Mouse (Mus musculus) c-Kit-negative CD71-positive TER-119-positive erythroid progenitor cells, embryonic 14.5 days (primary cell): Measurements from ENCODE around the gene Rprml.

Experiments
- DNase-seq: peaks from one replicate; pipeline ENCODE4 v3.0.0-alpha.2; 2013; ENCODE audit warnings: low read depth, low spot score

The Rprml gene

DNA sequence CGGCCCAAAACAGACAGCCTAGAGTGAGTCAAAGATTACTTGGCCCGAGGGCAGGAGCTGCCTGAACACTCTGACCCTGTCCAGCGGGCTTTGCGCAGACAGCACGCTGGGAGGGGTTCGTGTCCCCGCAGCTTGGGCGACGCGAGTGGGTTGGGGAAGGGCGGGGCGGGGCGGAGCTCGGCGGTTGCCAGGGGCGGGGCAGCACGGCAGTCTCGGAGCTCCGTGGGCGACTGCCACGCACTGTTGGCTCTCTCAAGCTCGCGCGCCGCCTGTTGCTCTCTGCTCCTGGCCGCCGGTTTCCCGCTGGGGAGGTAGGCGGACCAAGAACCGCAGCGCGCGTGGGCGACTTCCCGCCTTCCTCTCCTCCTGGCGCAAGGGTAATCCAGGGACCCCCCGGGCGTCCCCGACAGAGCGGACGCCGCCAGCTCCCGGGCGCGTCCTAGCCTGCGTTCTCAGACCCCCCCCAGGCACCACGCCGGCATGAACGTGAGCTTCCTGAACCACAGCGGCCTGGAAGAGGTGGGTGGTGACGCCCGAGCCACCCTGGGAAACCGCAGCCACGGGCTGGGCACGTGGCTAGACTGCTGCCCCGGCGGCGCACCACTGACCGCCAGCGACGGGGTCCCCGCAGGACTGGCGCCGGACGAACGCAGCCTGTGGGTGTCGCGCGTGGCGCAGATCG is at the start of gene Rprml:
Rprml (plus strand) TSS at position 270 of the 682 bp plus-strand sequence.
- no peak for DNase-seq

DNA sequence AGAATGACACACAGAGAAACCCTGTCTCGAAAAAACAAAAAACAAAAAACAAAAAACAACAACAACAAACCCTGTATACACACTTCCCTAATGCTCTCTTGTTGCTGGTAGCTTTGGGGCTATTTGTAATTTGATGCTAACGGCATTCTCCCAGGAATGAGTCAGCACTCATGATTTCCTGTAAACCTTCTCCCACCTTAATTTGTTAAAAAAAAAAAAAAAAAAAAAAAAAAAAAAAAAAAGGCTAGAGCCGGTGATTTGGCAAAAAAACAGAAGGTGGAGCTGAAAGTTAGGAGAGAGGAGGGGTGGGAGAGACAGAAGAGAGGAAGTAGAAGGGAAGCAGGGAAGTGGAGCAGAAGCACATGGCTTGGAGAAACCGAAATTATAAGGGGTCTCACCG is 42.8 kb upstream of the Rprml start:
- no peak for DNase-seq

- DNase-seq: no peak
Measured at GRCm38 (mm10) chr11:103610772-103611171, 38.6 kb upstream of the Rprml start.

DNA sequence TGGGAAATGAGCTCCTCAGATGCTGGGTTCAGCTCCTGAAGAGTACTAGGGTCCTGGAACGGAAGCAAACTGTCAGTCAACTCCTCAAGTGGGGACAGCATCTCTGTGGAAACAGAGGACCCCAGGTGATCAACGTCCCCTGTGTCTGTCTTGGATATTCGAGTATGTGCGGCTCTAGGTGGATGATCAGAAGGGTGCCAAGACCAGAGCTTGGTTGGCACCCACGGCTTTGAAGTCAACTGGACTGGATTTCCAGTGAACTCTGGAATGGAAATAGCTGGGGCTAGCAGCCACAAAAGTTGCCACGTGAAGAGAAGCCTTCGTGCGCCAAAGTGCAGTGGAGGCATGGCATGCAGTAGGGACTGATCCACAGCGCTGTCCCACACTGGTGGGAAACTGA is 28.3 kb upstream of the Rprml start, which contains the start of gene Gm884:
Gm884 (minus strand) TSS at position 101 of the 400 bp plus-strand sequence.
- no peak for DNase-seq

- no peak for DNase-seq
Measured at GRCm38 (mm10) chr11:103627453-103627852, 21.9 kb upstream of the Rprml start.

- no peak for DNase-seq
Measured at GRCm38 (mm10) chr11:103634806-103635205, 14.6 kb upstream of the Rprml start.

DNA sequence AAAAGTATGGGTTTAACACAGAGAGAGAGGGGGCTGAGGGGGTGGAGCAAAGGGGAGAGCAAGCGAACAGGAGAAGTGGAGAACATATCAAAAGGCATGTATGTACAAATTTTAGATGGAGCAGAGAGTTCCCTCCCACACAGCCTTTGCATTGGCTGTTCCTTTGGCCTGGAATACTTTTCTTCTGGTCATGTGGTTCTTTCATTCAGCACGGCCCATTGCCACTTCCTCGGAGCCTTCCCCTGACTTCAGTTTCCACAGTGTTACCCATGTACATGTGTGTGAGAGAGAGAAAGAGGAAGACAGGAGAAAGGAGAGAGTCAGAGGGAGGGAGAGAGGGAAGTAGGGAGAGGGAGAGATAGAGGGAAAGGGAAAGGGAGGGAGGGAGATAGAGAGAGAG is 13.9 kb upstream of the Rprml start:
- DNase-seq: no peak

- no peak for DNase-seq
Measured at GRCm38 (mm10) chr11:103636261-103636660, 13.1 kb upstream of the Rprml start.

DNA sequence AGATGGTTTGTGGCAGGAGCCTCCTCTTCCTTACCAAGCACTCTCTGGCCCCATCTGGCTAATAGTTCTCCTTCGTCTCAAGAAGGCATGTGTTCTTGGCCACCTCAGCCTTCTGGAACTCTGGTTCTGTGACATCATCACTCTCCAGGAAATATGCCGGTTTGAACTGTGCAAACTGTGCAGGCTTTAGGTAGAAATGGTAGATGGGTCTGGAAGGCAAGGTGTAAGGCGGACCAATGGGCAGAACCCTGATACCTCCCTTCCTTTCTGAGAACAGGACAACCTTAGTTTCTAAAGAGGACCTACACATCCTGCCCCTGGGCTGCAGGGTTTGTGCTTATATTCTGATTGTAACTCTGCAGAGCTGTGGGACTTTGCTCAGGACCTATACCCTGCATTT is 10.6 kb upstream of the Rprml start, which contains the start of gene Lyzl6:
Lyzl6 (minus strand) TSS at position 101 of the 400 bp plus-strand sequence.
- DNase-seq: no peak

GRCm38 (mm10) chr11:103639407-103639946 is 9.9 kb upstream of the Rprml start:
- peak; percentile 9 for DNase-seq

- no peak for DNase-seq
Measured at GRCm38 (mm10) chr11:103643211-103643610, 6.2 kb upstream of the Rprml start.

DNA sequence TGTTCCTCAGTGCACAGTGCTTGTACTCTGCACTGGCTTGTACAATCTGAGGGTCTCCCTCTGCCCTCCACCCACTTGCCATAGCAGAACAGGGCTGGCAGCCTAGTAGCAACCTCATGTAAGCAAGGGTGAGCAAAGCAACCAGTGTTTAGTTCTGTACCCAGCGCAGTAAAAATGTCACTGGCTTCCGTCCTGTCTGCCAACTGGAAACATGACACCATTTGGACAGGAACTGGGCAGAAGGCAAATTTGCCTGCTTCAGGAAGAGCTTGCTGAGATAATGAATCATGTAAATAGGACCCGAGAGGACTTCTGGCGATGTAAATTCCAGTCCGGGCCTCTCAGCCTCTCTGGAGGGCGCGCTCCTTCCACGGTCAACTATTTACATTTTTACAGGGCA is 3.6 kb upstream of the Rprml start:
- no peak for DNase-seq

GRCm38 (mm10) chr11:103646301-103646700 is 3.1 kb upstream of the Rprml start:
- DNase-seq: no peak

DNA sequence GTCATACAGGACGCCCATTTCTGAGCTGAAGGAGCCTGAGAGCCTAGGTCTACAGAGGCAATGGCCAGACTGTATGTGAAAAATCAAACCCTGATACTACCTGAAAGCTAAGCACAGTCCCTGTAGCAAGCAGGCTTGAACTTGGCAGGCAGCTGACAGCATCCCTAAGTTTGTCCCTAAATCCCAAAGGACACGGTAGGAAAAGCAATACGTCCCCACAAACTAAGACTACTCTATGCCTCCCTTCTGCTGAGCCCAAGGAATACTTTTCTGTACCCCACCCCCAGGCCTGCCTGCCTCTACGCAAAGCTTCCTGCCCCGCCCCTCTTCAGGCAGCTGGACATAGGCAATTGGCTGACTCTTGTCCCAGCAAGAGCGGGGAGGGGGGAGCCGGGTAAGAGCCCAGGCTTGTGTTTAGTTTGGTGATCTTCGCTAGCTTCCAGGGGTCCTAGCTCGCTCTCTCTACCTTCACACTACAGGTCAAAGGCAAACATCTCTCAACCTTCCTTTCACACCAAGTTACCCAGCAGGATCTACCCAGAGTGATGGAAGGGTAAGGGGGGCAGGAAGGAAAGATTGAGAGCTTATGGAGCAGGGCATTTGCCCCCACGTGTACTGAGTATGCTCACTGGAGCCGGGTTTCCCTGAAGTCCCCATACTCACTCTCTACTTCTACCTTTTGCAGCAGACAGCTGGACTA is 1.3 kb upstream of the Rprml start:
- no peak for DNase-seq

GRCm38 (mm10) chr11:103648656-103649055 is 714 bp upstream of the Rprml start:
- no peak for DNase-seq

- no peak for DNase-seq
Measured at GRCm38 (mm10) chr11:103649983-103650493, 668 bp downstream of the Rprml start.

GRCm38 (mm10) chr11:103651426-103651825 is 2.1 kb downstream of the Rprml start:
- no peak for DNase-seq

DNA sequence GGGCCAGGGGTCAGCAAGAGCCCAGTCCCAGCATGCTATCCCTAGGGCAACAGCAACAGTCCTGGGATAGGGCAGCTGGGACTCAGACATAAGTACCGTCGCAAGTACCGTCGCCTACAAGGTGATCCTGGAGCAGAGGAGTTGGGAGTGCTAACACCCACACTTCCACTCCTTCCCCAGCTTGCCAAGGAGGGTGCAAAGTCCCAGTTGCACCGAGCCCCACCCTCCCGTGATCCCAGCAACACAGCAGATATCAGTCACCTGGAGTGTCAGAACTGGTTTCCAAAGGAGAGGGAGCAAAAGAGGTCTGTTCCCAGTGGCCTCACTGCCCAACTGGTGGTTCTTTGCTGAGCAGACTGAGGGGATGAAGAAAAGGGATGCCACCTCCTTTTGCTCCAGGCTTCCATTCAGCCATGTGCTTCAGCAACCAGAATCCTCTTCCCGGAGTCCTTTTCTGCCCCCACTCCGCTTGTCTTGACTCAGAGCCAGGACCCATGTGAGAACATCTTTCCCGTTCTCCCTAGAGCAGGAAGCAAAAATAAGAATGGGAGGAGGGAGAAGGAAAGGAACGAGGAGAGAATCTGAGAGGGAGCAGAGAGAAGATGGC is 4.1 kb downstream of the Rprml start:
- DNase-seq: no peak

DNA sequence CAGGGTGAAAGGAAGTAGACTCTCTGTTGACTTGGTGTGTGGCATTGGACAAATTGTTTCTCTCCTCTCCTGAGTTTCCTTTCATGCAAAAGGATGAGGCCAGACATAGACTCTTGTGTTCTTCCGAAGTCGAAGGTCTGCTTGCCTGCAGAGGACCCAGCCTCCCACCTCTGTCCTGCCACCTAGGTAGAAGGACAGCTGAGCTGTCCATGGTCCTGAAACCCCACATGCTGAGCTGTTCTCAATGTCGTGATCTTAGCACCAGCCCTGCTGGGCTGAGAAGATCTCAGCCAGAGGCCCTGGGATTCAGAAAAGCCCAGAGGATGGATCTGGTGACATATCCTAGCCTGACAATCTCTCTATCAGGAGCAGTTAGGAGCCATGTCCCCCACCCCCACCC is 7.2 kb downstream of the Rprml start:
- no peak for DNase-seq

DNA sequence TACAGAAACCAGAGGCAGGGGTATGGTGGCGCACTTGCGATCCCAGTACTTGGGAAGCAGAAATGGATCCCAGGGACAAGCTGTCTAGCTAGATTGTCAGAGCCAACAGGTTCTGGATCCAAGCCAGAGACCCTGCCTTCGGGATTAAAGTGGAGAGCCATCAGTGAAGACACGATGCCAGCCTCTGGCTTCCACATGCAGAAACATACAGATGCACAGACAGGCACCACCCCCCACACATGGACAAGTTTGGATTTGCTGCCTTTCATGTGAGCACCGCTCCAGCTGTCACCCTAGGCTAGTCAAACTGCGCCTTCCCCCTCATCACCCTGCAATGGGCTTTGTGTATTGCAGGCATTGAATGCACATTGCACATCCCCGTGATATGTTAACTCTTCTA is 8.8 kb downstream of the Rprml start:
- DNase-seq: no peak

DNA sequence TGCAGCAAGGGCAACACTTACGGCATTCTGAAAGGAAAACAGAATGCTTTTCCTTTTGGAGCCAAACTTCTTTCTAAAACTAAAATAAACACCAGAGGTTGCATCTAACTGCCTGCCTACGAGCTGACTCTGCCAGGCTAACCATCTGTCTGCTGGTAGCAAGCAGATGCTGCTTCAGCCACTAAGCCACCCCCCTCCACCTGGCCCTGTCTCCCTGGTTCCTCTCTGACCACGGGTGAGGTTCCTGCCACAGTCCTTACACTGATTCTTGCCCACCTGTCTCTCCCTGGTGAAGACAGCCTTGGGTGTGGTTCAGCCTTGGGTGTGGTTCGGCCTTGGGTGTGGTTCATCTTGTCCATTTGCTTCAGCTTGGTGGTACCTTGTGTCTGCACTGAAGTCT is 12.5 kb downstream of the Rprml start:
- DNase-seq: no peak

- no peak for DNase-seq
Measured at GRCm38 (mm10) chr11:103662546-103662945, 13.2 kb downstream of the Rprml start.
